Mouse (Mus musculus) T-helper 2 cell (primary cell): ENCODE results near the gene Lemd1.
"Not testable (repeated sequence)": the region's sequence is repeated elsewhere in the genome, so short reads cannot be mapped to it uniquely, and the experiment has no call there.

Experiments
- in situ Hi-C: fragments of 300-600 bp; cut with MboI, MseI; formaldehyde crosslinking; loops from one replicate; pipeline ENCODE4 v1.15.1; 2025; ENCODE audit warnings: high pct_unique_total_duplicates

Gene Lemd1

DNA sequence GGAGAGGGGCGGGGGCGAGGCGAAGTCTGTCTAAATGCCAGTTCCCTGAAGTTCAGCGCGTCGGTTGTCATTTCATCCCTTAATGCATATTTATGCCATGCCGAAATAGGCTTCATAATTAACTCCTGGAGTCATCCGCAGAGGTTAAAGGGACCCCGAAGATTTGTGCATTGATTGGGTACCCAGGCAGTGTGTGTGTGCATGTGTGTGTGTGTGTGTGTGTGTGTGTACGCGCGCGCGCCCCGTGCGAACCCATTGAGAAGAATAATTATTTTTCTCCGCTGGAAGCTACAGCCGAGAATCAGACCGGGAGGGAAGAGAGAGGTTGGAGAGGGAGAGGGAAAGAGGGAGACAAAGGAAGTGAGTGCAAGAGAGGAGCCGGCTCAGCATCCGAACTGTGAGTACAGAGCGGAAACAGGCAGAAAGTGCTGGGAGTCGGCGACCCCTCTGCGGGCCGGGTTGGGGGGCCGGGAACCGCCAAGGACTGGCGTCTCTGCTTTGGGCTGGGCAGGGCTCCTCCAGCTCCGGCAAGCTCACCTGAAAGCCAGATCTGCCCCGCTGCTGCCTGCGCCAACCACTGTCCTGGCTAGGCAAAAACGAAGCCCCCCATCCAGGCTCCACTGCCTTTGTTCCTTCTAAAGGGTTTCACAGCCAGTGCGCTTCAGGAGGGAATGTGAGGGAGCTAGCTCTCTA, at the start of gene Lemd1, which contains the start of gene AC124108.1:
Gene Lemd1, plus strand, starts transcription at position 339 of the 693 bp plus-strand sequence.
Gene AC124108.1, plus strand, starts transcription at position 365 of the 693 bp plus-strand sequence.
- in situ Hi-C loops: no loop called here

DNA sequence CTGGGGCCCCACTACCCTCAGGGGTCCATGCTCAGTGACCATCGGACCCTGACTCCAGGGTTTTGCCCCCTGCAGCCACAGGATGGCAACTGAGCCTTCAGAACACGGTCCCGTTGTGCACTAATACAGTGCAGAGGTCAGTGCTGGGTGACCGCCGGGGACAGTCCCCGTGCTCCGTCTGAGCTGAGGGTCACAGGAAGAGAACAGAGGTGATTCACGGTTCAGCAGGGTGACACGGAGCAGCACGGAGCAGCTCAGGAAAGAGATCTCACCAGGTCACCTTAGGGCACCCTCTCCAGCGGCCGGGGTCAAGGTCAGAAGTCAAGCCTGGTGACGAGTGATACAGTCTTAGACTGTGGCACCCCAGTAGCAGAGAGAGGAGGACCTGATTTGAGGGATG, 49.5 kb upstream of the Lemd1 start:
- in situ Hi-C loops: no loop called here

DNA sequence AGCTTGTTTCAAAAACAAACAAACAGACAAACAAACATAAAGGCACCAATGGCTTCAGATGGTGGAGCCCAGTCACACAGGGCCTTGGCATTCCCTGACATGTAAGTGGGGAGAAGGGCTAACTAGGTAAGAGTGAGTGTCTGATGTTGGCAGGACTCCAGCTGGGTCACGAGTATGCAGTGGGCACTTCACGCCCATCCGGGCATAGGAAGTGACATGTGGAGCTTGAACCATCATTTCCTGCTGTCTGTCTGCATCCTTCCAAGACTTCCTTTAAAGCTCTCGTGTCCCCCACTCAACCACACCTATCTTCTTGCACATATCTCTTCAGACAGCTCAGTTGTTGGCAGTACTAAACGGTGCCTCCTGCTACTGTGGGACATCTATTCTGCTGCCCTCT, 48.2 kb upstream of the Lemd1 start:
- in situ Hi-C loops: no loop called here

DNA sequence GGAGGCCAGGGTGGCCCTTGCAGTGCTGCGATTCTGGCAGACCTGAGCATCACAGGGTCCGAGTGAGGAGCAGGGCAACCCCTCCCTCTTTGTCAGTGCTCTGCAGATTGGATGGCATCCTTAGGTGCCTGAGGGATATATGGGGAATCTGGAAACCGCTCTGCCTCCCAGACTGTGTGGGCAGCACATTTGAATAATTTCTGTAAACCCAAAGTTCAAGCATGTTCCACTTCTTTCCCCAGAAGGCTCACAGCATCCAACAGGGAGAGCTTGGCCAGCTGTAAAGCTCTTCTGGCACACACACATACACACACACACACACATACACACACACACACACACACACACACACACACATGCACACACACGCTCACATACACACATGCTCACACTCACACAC, 47.5 kb upstream of the Lemd1 start:
- in situ Hi-C loops: no loop called here

DNA sequence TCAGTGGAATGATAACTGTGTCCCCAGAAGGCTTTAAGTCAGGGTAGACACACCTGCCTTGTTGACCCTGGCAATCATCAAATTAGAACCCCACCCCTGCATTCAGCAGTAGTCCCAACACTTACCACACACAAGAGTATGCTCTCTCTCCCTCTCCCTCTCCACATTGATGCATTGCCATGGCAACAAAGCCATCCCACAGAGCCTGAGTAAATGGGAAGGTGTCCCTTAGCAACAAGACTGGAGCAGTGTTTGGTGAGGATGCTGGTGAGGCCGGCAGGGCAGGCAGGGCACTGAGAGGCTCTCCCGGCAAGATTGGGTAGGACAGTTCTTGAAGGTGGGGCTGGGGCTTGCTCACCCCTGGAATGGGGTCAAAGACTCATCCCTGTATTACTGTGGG, 47.0 kb upstream of the Lemd1 start:
- in situ Hi-C loops: no loop called here

DNA sequence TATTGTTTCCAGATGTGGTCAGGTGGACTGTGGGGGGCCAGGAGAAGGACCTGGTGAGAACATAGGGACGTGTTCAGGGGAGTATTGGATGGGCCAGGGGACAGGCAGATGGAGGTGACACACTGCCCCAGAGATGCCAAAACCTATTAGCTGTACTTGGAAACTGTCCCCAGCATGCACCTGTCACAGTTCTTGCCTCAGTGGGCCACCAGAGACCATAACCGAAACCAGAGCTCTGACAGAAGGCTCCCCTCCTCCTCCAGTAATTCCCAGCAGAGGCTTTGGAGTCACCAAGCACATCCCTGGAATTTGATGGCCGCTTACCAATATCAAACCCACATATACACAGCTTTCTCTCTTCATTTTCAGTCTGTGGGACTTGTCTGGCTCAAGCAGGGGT, 46.4 kb upstream of the Lemd1 start:
- in situ Hi-C loops: no loop called here

DNA sequence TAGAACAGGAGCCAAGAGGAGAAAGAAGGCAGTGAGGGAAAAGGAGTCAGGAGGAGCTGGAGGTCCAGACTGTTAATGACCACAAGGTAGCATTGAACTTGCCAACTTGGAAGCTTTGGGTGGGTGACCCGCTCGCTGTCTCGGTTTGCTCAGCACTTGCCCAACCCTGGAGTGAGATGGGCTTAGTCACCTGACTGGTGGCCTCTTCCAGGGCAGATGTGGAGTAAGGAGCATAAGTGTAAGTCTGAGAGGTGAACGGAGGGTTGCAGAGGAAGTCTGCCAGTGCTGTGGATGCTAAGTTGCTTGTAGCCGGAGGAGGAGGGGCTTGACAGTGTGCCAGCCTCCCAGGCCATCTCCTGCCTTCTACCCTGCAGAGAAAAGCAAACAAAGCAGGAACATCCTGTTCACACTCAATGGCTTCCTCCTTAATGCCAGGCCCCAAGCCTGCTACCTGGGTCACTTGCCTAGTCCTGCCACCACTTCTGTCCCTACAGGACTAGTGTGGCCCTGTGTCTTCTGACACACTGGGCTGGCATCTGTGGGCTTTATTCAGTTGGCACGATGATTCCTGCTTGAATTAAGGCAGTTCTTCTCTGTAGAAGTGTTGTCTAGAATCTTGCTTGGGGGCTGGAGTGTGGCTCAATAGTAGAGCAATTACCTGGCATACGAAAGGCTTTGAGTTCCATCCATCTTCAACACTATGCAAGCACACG, 45.1 kb upstream of the Lemd1 start:
- in situ Hi-C loops: no loop called here

DNA sequence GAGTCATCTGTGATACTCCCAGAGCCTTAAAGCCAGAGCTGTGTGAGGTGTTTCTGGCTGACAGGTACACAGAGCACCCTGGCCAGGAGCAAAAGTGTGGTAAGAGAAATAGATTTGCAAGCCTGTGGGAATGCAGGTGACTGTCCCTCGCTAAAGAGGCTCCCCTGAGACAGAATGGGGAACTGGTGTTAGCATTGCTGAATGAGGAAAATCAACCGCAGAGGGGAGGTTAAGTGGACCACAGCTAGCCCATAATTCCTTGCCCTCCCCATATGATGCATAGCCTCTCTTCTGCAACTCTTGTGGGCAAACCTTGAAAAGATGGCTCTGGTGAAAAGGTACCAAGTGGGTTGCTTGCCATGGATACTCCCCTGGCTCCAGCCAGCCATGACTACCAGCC, 41.8 kb upstream of the Lemd1 start:
- in situ Hi-C loops: no loop called here

DNA sequence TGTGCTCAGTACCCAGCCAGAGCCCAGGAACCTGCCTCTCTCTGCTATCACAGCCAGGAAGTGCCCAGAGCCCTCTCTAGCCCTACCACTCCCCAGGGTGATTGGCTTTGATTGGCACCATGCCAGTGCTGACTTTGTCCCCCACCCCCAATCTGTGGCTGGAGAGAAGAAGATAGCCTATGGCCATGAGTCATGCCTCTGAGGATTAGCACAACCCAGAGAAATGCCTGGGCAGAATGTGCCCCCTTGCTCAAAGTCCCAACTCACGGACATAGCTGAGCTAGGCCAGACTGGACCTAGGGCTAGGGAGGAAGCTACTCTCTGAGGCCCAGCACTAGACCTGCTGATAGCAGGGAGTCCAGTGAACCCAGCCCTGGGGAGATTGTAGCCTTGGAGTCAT, 41.1 kb upstream of the Lemd1 start:
- in situ Hi-C loops: no loop called here

DNA sequence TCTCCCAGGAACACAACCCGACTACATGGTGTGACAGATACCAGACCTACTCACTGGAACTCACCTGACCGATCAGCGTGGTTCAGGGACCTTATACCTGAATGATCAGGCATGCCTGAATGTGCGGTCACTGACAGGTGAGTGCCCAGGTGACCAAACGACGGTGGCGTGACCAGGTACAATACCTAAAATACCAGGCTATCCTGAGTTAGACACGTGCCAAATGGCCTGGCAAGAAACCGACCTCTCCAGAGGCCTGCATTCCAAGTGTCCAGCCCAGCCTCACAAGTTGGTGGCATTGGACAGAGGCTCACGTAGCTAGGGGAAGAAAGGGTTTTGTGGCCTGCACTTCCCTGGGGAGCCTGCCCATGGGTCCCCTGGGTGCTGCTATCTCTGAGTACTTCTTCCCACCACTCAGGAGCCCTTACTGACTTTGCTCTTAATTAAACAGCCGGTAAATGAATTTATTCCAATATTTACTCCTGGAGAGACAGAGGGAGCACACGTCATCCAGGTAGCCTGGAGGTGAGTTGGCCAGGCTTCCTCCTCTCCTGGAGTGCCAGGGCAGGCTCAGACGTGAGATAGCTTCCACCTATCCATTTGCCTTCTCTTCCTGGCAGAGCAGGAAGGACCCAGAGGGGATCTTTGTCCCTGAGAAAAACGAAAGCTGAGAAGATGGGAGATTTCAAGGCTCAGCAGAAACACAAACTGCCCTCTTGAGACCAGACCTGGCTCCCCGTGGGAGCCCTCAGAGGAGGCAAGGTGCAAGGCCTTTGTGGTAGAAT, 40.2 kb upstream of the Lemd1 start:
- in situ Hi-C loops: no loop called here

DNA sequence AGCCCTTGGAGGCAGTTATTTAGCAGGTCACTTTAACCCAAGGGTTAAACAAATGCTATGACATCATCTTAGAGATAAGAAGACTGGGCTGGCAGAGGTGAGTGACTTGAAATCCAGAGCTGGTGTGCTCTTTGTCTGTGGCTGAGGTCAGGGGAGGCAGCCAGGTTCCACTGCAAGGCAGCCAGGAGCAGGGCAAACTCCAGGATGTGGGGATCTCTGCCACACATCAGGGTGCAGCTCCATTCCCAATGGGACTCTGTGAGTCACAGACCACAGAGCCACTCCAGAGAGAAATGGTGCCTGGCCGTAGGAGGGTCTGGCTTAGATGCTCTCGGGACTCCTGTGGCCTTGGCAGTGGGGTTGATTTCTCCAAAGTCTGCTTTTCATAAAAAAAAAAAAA, 39.3 kb upstream of the Lemd1 start:
- in situ Hi-C loops: no loop called here

DNA sequence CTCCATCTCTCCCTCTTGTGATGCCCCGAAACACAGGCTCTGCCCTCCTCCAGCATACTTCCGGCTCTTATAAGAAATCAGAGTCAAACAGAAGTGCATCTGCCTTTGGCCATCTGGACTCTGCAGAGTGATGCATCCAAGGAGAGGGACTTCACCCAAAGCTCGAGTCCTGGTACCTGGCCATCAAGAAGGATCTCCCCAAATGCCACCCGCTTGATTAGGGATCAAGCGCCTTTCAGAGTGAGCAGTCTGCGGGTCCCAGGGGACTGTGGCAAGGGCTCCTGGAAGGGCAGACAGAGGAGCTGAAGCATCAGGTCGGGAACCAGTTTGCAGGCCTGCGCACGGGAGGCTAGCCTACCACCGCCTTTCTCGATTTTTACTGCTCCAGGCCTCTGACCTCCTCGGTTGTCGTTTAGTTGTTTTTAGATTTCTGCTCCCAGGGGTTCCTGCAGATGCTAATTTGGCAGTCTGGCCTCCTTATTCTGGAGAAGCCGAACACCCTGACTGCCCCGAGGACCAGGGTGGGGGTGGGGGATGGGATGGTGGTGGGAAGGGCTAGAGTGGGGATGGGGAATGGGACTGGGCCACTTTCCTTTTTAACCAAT, 38.0 kb upstream of the Lemd1 start:
- in situ Hi-C loops: no loop called here

DNA sequence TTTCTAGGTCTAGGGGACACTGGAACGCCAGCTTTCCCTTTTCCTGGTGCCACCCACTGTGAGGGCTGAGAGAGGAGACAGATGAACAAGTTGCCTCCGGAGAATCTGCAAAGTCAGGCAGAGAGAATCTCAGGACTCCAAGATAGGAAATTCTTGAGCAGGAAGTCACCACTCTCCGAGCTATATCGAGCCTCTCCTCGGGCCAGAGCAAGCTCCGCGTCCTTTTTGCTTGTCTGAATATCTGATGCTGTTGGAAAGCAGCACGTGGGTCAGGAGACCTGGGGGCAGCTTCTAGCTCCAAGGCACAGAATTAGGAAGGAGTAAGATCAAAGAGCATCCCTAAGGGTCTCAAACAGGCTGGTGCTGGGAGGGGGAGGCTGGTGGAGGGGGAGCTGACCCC, 37.5 kb upstream of the Lemd1 start:
- in situ Hi-C loops: no loop called here

DNA sequence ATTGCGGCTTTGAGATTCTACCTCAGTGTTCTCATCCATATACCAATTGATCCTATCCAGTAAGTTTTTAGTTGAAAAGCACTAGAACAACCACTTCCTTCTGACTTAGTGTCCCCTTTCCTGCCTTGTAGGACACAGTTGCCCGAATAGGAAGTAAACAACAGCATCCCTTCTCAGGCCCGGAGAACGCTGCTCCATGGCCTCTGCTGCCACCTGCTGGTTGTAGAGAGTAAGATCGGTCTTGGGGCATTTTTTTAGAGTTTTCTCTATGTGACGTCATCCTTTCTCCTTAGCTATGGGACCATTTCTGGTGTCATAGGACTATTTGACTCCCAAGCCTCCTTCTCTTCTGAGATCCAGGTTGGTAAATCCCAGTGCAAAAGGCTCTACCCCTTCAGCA, 35.5 kb upstream of the Lemd1 start:
- in situ Hi-C loops: loop anchor here (5.0 kb wide), 2 partner anchors 33 to 158 kb away; no protein-coding TSS in a partner anchor

DNA sequence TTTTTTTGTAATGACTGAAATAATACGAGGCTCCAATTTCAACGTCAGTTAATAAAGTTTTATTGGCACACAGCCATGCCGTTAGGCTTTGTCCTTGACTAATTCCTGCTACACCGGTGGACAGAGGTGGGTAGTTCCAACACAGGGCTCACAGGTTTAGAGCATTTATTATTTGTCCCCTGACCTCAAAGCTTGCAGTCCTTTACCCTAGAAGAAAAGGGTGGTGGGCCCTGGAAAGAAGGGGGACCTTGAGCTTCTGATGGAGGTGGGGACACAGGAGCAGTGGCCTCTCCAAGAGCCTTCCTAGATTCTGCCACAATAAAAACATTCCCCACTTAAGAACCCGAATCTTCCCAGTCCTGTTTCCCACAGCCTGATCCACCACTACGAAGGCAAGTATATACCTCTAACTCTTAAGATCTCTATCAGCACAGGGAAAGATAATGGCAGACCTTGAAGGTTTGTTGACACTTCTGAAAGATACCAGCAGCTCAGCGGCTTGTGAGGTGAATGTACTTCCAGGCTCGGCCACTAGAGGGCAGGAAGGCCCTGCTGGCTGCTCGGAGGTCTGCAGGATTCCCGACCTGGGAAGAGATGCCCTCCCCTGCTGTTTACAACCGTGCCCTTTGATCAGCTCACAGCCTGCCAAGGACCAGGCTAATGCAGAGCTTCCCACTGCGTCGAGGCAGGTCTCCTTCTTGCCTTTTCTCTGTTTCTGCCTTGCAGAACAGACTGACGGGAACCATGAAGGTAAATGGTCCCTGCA, 34.0 kb upstream of the Lemd1 start:
- in situ Hi-C loops: loop anchor here (5.0 kb wide), 2 partner anchors 35 to 160 kb away; no protein-coding TSS in a partner anchor

DNA sequence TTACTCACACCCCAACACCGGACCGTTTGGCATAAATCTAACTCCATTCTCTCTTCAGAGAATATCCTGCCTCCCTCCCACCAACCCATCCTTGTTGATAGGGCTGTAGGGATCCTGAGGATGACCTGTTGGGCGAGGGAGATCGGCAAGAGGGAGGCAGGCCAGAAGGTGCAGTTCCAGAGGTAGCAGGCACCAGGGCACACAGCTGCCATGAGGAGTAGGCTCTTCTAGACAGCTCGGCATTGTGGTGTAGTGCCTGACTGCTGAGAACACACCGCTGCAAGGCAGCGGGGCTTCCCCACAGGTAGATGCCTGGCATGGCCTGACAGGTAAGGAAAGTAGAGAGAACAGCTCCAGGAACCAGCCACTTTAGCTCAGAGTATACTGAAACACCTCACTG, 33.4 kb upstream of the Lemd1 start:
- in situ Hi-C loops: loop anchor here (5.0 kb wide), 2 partner anchors 36 to 161 kb away; no protein-coding TSS in a partner anchor

DNA sequence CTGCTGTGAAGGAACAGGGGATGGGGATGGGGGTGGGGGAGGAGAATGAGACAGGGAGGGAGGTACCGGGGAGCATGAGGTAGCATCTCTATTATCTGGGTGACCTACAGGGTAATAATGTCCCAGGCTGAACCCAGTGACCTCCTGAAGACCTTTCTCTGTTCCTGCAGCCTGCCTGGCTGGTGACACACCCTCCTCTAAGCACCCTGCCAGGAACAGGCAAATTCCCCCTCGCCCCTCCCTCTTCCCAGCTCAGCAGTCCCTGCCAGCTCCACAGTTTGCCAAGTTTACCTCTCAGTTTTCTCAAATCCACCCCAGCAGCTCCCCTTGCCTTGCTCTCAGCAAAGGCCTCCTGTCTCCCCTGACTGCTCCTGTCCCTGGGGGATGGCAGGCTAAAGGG, 32.5 kb upstream of the Lemd1 start:
- in situ Hi-C loops: loop anchor here (5.0 kb wide), 2 partner anchors 36 to 161 kb away; no protein-coding TSS in a partner anchor

DNA sequence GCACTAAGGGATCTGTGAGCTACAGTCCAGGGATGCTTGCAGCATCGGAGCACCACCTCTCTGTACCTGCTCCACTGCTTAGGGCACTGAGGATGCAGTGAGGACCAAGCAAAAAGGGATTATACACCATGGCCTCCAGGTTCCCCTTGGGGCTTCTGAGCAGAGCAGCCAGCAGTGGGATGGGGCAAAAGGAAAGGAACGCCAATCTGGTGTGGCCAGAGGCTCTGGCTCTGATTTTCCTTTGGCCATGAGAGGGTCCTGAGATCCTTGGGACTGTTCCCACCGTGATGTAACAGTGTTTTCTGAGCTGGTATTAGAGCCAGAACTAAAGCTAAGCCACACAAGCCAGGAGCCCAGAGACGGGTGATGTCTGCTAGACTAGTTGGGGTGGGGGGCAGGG, 31.6 kb upstream of the Lemd1 start:
- in situ Hi-C loops: loop anchor here (5.0 kb wide), 2 partner anchors 37 to 162 kb away; no protein-coding TSS in a partner anchor

DNA sequence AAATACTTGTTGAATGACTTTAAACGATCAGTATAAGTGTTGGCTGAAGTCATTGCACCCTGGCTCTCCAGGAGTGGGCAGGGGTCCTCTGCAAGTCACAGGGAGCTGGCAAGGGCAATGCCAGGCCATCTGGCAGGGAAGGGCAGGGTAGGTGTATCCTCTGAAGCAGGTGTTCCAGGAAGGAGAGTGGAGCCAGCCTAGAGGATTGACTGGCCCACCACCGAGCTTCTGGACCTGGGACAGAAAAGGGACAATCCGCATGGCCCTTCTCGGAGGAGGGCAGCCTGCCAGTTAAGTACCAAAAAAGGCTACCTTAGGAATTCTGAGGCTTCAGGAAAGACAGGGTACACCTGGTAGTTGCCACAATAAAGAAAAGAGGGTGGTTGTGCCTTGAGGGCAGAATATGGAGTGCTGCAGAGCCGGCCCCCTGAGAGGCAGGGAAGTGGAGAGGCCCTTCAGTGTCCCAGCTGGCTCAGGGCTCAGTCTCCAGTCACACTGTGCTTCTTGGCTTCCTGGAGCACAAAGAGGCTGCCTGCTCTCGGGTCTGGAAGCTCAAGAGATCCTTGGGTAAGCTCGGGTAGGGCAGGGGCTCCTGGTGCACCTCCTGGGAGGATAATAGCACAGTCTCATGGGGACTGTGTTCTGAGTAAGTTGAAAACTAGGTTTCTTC, 29.9 kb upstream of the Lemd1 start:
- in situ Hi-C loops: no loop called here

DNA sequence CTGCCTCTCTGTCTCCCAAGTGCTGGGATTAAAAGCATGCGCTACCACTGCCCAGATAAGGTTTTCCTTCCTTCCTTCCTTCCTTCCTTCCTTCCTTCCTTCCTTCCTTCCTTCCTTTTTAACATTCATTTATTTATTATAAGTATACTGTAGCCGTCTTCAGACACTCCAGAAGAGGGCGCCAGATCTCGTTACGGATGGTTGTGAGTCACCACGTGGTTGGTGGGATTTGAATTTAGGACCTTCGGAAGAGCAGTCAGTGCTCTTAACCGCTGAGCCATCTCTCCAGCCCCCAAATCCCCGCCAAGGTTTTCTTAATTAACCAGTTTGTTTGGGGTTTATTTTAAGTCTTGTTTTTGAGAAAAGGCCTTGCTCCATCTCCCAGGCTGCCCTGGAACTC, 28.6 kb upstream of the Lemd1 start:
- in situ Hi-C loops: not testable (repeated sequence)
